Mouse (Mus musculus) cerebellum, adult 2 months (tissue): ENCODE results near the gene H2-K1. TPM values are rescaled to one million over a fixed set of nuclear protein-coding genes. Genes with fewer than 3 reads are reported as not detected.

Experiments
- DNase-seq, 2 experiments: peaks; one replicate each; pipeline ENCODE4 v3.0.0; 2021
- H3K27ac ChIP-seq: fragments of 200-500 bp; 2 replicates; pipeline ENCODE4 v1.5.1; 2012; ENCODE audit warnings: low read length, control low read depth, inconsistent platforms; ENCODE audit not compliant: insufficient read depth
- H3K27me3 ChIP-seq: fragments of 200-500 bp; 2 replicates; pipeline ENCODE4 v1.6.1; 2012; ENCODE audit warnings: inconsistent platforms, mild to moderate bottlenecking, low read length, moderate library complexity; ENCODE audit not compliant: control insufficient read depth, insufficient read depth
- H3K4me1 ChIP-seq: fragments of 200-500 bp; 2 replicates; pipeline ENCODE4 v1.6.1; 2011; ENCODE audit warnings: low read length; ENCODE audit not compliant: control insufficient read depth, insufficient read depth
- H3K4me3 ChIP-seq: fragments of 200-500 bp; replicated peaks from 2 replicates; pipeline ENCODE3; 2011; ENCODE audit warnings: mild to moderate bottlenecking, low read depth, low read length, control low read depth; ENCODE audit not compliant: insufficient read depth
- CTCF ChIP-seq: fragments of 200-500 bp; IDR thresholded peaks from 2 replicates; pipeline ENCODE4 v1.5.1; 2011; ENCODE audit warnings: low read depth, mild to moderate bottlenecking, control low read depth, low read length, moderate library complexity, borderline replicate concordance; ENCODE audit not compliant: insufficient read depth
- POLR2A ChIP-seq: fragments of 200-500 bp; IDR thresholded peaks from 2 replicates; pipeline ENCODE4 v1.6.1; 2011; ENCODE audit warnings: low read length, control low read depth, borderline replicate concordance; ENCODE audit not compliant: insufficient read depth
- WGBS: fragments of 180-500 bp; shearing (Covaris S2); methylation state at CpG from one replicate; pipeline ENCODE4 v1.1.7; 2018; 5-methylcytosine and 5-hydroxymethylcytosine counted together
- polyA plus RNA-seq: library from polyadenylated mRNA; depleted of rRNA; stranded (reverse); fragments of >200 nt; gene quantifications from 2 replicates; pipeline ENCODE4 v1.2.3, GENCODE M21; 2012

Gene H2-K1
- polyA plus RNA-seq, 1 experiment = 77.5 TPM

GRCm38 (mm10) chr17:33959948-33960347 lies 40.2 kb downstream of the H2-K1 start:
- Histone ChIP-seq H3K4me3 (no peak overlapping the region), H3K4me1 (no peaks in the 10 kb centered on the region; the same call in 1 of the 2 replicates), H3K27me3 (no peaks in the 10 kb centered on the region), H3K27ac (no peak overlapping the region)
- WGBS = 92% methylated on average over 15 of the region's 15 CpGs
- TF ChIP-seq CTCF = no peak
- TF ChIP-seq POLR2A = no peak
- DNase-seq = no peak

DNA sequence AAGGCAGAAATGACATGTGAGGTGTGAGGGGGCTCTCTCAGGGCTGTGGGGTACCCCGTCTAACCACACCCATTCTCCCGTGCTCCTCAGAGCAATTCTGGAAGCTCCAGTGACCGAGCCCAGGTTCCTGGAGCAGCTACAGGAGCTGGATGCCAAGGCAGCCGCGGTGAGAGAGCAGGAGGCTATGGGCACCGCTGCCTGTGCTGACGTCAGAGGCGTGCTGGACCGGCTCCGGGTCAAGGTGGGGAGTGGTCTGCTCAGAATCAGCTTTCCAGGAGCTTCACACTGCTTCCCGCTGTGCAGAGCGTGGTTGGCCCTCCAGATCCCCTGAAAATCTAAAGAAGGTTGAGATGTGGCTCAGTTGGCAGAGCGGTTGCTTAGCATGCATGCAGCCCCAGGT lies 41.0 kb downstream of the H2-K1 start:
- 90% methylated on average over 13 of the region's 13 CpGs for WGBS
- TF ChIP-seq CTCF (no peak), POLR2A (no peak)
- no peak overlapping the region for H3K27ac ChIP-seq
- no peaks in the 10 kb centered on the region for H3K27me3 ChIP-seq
- no peak overlapping the region for H3K4me3 ChIP-seq
- DNase-seq = no peak
- no peaks in the 10 kb centered on the region; the same call in 1 of the 2 replicates for H3K4me1 ChIP-seq

DNA sequence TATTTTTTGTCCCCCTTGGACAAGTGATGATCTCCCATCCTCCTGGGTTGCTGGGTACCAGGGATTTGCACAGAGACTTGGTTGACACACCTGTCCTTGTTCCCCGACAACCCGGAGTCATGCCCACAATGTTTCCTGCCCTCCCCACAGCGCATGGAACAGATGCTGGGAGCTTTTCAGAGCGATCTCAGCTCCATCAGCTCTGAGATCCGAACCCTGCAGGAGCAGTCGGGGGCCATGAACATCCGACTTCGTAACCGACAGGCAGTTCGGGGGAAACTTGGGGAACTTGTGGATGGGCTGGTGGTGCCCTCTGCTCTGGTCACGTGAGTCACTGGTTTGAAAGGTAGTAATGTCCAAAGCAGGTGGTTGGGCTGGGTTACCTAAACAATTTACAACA lies 41.7 kb downstream of the H2-K1 start:
- TF ChIP-seq POLR2A = no peak
- no peak for DNase-seq
- WGBS = 95% methylated on average over 11 of the region's 11 CpGs
- H3K27me3 ChIP-seq = no peaks in the 10 kb centered on the region
- no peak overlapping the region for H3K27ac ChIP-seq
- no peaks in the 10 kb centered on the region; the same call in 1 of the 2 replicates for H3K4me1 ChIP-seq
- H3K4me3 ChIP-seq = no peak overlapping the region

- Histone ChIP-seq H3K4me3 (no peak overlapping the region), H3K27me3 (no peaks in the 10 kb centered on the region), H3K27ac (no peak overlapping the region), H3K4me1 (no peaks in the 10 kb centered on the region; the same call in 1 of the 2 replicates)
- DNase-seq = no peak
- 68% methylated on average over 6 of the region's 6 CpGs for WGBS
- TF ChIP-seq CTCF (no peak), POLR2A (no peak)
Measured at GRCm38 (mm10) chr17:33957493-33957892, 42.7 kb downstream of the H2-K1 start.

DNA sequence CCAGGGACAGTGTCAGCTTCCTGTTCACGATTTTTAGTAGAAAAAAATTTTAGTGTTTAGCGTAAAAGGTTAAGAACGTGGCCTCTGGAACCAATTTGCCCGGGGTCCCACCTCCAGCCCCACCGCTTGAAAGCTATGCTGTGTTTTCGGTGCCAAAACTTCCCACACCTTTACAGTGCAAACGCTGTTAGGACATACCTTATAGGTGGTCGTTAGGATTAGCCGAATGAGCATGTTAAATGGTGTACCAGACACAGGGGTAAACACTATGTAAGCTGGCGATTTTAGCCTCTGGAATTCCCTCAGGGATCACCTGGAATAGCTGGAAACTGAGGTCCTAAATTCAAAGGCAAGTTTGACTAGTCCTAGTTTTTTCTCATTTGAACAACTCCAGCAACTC lies 43.8 kb downstream of the H2-K1 start:
- no peak for TF ChIP-seq POLR2A
- no peak for TF ChIP-seq CTCF
- H3K27me3 ChIP-seq = no peaks in the 10 kb centered on the region
- peak overlapping the region; percentile 83 for H3K27ac ChIP-seq
- peak overlapping the region; percentile 96 for H3K4me3 ChIP-seq
- WGBS = 7% methylated on average over 10 of the region's 10 CpGs
- H3K4me1 ChIP-seq = no peaks in the 10 kb centered on the region; the same call in 1 of the 2 replicates
- no peak for DNase-seq

- TF ChIP-seq POLR2A = peak; percentile 93
- TF ChIP-seq CTCF = no peak
- no peaks in the 10 kb centered on the region for H3K27me3 ChIP-seq
- peak within 1 kb of the TSS; percentile 96 for H3K4me3 ChIP-seq
- under 1% methylated on average over 50 of the region's 50 CpGs for WGBS
- peak; percentile 96 to 98 for DNase-seq
- no peaks in the 10 kb centered on the region; the same call in 1 of the 2 replicates for H3K4me1 ChIP-seq
- H3K27ac ChIP-seq = peak within 1 kb of the TSS; percentile 83
Measured at GRCm38 (mm10) chr17:33955555-33956214, 44.5 kb downstream of the H2-K1 start, which contains the start of the genes Vps52 and Rps18. TSS of gene Vps52 (plus strand) at chr17:33955812. TSS of gene Rps18 (minus strand) at chr17:33956001.

GRCm38 (mm10) chr17:33954646-33955554 lies 45.2 kb downstream of the H2-K1 start:
- 0 out of 2 replicates have a peak overlapping the region, but pooled peaks have one; percentile 3 for H3K27ac ChIP-seq
- DNase-seq = no peak
- H3K4me3 ChIP-seq = peak overlapping the region; percentile 74
- TF ChIP-seq CTCF (no peak), POLR2A (no peak)
- no peaks in the 10 kb centered on the region for H3K27me3 ChIP-seq
- H3K4me1 ChIP-seq = peaks cover 7% of the 10 kb centered on the region; the same call in 1 of the 2 replicates
- WGBS = 1% methylated on average over 33 of the region's 33 CpGs

DNA sequence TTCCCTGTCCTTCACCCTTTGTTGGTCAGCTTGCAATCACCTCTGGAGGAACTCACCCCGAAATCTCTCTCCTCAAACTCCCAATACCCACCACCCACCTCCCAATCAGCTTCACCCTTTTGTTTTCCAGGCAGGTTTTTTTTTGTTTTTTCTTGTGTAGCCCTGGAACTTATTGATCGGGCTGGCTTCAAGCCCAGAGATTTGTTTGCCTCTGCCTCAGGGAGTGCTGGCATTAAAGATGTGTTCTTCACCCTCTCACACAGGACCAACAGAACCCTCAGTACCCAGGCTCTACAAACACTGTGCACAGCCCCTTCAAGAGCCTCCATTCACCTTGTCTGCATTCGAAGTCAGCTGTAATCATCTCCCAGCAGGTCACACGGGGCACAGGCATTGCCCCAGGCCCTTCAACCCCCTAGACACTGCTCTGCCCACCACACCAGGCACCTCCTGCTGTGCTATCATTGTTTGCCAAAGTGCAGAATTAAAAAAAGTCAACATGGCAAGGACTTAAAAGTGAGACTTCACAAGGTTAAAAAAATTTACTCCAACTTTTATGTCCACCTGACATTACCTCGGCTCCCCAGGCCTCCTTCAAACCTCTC lies 46.1 kb downstream of the H2-K1 start:
- TF ChIP-seq POLR2A (no peak), CTCF (no peak)
- Histone ChIP-seq H3K4me1 (peaks cover 13% of the 10 kb centered on the region), H3K4me3 (no peak overlapping the region), H3K27me3 (no peaks in the 10 kb centered on the region), H3K27ac (no peak overlapping the region)
- no peak for DNase-seq
- 33% methylated on average over 5 of the region's 5 CpGs for WGBS
